ENCODE assay signal across 8 mouse cellular contexts in the genomic region with DNA sequence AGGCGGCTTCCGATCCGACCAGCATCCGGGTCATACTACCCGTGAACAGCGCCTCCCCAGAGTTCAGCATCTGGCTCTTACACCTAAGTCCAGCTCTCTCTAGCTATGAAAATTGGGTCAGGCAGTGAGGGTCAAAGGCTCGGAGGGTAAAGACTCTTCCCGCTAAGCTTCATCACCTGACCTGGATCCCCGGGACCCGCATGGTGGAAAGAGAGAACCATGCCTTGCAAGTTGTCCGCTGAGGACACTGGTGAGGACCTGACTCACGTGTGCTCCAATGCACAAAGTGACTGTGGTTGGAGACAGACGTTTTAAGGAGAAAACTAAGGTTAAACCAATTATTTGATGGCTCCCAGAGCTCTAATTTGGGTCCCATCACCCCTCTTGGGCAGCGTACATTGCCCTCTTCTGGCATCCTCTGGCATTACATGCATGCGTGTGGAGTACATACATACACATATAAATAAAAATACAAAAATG.
DNase-seq lines count a peak whose midpoint lies in the region; ATAC-seq and TF ChIP-seq lines count a peak whose summit lies in the region.

No protein-coding gene starts in this region.

- ATAC-seq in lung, postnatal 0 days, result no peak
- ATAC-seq in forebrain, postnatal 0 days, result no peak
- no peak for ATAC-seq in liver, embryonic 14.5 days (ENCODE audit: insufficient read depth)

- H3K27ac ChIP-seq in lung, postnatal 0 days (ENCODE audit: low read length), result no peak overlapping the region
- H3K27ac ChIP-seq in forebrain, postnatal 0 days (ENCODE audit: low read depth, low read length), result no peak overlapping the region
- H3K27ac ChIP-seq in liver, embryonic 14.5 days, result no peak overlapping the region

- peaks cover 43% of the 10 kb centered on the region; the same call in 1 of the 2 replicates for H3K27me3 ChIP-seq in lung, postnatal 0 days (replicated peaks; ENCODE audit: insufficient read depth, low read length)
- H3K27me3 ChIP-seq in forebrain, postnatal 0 days (ENCODE audit: insufficient read depth, low read length), result peaks cover 24% of the 10 kb centered on the region
- peaks cover 39% of the 10 kb centered on the region for H3K27me3 ChIP-seq in liver, embryonic 14.5 days (ENCODE audit: control insufficient read depth, insufficient read depth, low read length)

- no peak overlapping the region for H3K4me2 ChIP-seq in lung, postnatal 0 days (replicated peaks; ENCODE audit: low read depth, low read length)
- H3K4me2 ChIP-seq in forebrain, postnatal 0 days (ENCODE audit: low read depth), result no peak overlapping the region
- no peak overlapping the region; the same call in 1 of the 2 replicates for H3K4me2 ChIP-seq in liver, embryonic 14.5 days (ENCODE audit: low read depth)

- no peaks in the 10 kb centered on the region for H3K9me3 ChIP-seq in lung, postnatal 0 days (ENCODE audit: low read length)
- H3K9me3 ChIP-seq in forebrain, postnatal 0 days (ENCODE audit: low read length), result no peaks in the 10 kb centered on the region
- no peaks in the 10 kb centered on the region for H3K9me3 ChIP-seq in liver, embryonic 14.5 days (ENCODE audit: control insufficient read depth, low read length)

- no peaks in the 10 kb centered on the region for H3K4me1 ChIP-seq in lung, postnatal 0 days (ENCODE audit: insufficient read depth, low read depth, low read length)
- no peaks in the 10 kb centered on the region for H3K4me1 ChIP-seq in forebrain, postnatal 0 days (ENCODE audit: insufficient read depth)
- peaks cover 0 to 5% of the 10 kb centered on the region in 2 experiments; a peak in 2 of 4 replicates for H3K4me1 ChIP-seq in liver, embryonic 14.5 days (replicated peaks; ENCODE audit: control insufficient read depth in 2 of 2, insufficient read depth in 2 of 2, low read length in 1 of 2)

- WGBS in lung, postnatal 0 days, result 7% methylated on average over 15 of the region's 15 CpGs
- 8% methylated on average over 15 of the region's 15 CpGs for whole genome bisulfite sequencing in forebrain, postnatal 0 days
- WGBS in liver, embryonic 14.5 days (ENCODE audit: insufficient replicate concordance), result 7% methylated on average over 15 of the region's 15 CpGs

- H3K9ac ChIP-seq in lung, postnatal 0 days (replicated peaks; ENCODE audit: low read depth), result no peak overlapping the region
- no peak overlapping the region for H3K9ac ChIP-seq in forebrain, postnatal 0 days
- no peak overlapping the region for H3K9ac ChIP-seq in liver, embryonic 14.5 days (replicated peaks)

- DNase-seq in lung, postnatal 0 days (ENCODE audit: low spot score), result no peak
- no peak for DNase-seq in lung, postnatal 25 days (ENCODE audit: low spot score)
- no peak for DNase-seq in forebrain, postnatal 0 days
- DNase-seq in liver, embryonic 14.5 days (ENCODE audit: low read depth in 3 of 3, low spot score in 3 of 3), result no peak
- peak; percentile 26 for DNase-seq in thymus, postnatal 25 days
- DNase-seq in layer of hippocampus, postnatal 36 days, result no peak
- no peak for DNase-seq in natural killer cell, adult 2 months (ENCODE audit: low spot score in 2 of 2)
- DNase-seq in cerebellum, adult 8-10 months, result no peak

- H3K36me3 ChIP-seq in lung, postnatal 0 days (ENCODE audit: insufficient read depth, low read length), result no peaks in the 10 kb centered on the region
- H3K36me3 ChIP-seq in forebrain, postnatal 0 days (ENCODE audit: insufficient read depth), result no peaks in the 10 kb centered on the region
- H3K36me3 ChIP-seq in liver, embryonic 14.5 days (replicated peaks; ENCODE audit: control insufficient read depth, insufficient read depth, low read depth), result no peaks in the 10 kb centered on the region

- H3K4me3 ChIP-seq in lung, postnatal 0 days (ENCODE audit: low read depth, low read length), result no peak overlapping the region
- no peak overlapping the region for H3K4me3 ChIP-seq in forebrain, postnatal 0 days (ENCODE audit: low read depth, low read length)
- H3K4me3 ChIP-seq in liver, embryonic 14.5 days (ENCODE audit: insufficient read depth in 1 of 2, low read depth in 2 of 2, low read length in 2 of 2), result no peak overlapping the region

- TF ChIP-seq EP300 in lung, postnatal 0 days (IDR thresholded peaks at IDR 0.05), result no peak
- no peak for TF ChIP-seq EP300 in liver, embryonic 14.5 days (IDR thresholded peaks at IDR 0.05; ENCODE audit: low read depth)

- peak; percentile 46 for TF ChIP-seq CTCF in lung, postnatal 0 days (IDR thresholded peaks at IDR 0.05)
- peak; percentile 52 for TF ChIP-seq CTCF in forebrain, postnatal 0 days (IDR thresholded peaks at IDR 0.05; ENCODE audit: low read depth)
- peak; percentile 44 for TF ChIP-seq CTCF in liver, embryonic 14.5 days (IDR thresholded peaks at IDR 0.05; ENCODE audit: low read depth)
